Mouse (Mus musculus) liver, embryonic 15.5 days (tissue): ENCODE results near the gene BC048671. TPM values are rescaled to one million over a fixed set of nuclear protein-coding genes. Genes with fewer than 3 reads are reported as not detected.

Source experiments
- ATAC-seq: fragments of 200-750 bp; cut with Nextera tagmentation; 2 replicates; pipeline ENCODE4 v1.8.0; 2017; ENCODE audit warnings: moderate number of reproducible peaks, mild to moderate bottlenecking, moderate library complexity; ENCODE audit not compliant: insufficient read depth
- H3K27ac ChIP-seq: fragments of 300-500 bp; sonication (generic); replicated peaks from 2 replicates; pipeline ENCODE4 v1.5.1; 2015; ENCODE audit warnings: mild to moderate bottlenecking, inconsistent platforms
- H3K27me3 ChIP-seq: fragments of 300-500 bp; sonication (generic); 2 replicates; pipeline ENCODE4 v1.6.1; 2015; ENCODE audit warnings: mild to moderate bottlenecking, inconsistent platforms
- H3K36me3 ChIP-seq: fragments of 300-500 bp; sonication (generic); replicated peaks from 2 replicates; pipeline ENCODE4 v1.6.1; 2015; ENCODE audit warnings: moderate library complexity, mild to moderate bottlenecking, inconsistent platforms
- H3K4me1 ChIP-seq: fragments of 300-500 bp; sonication (generic); replicated peaks from 2 replicates; pipeline ENCODE4 v1.6.1; 2015; ENCODE audit warnings: inconsistent platforms
- H3K4me2 ChIP-seq: fragments of 300-500 bp; sonication (generic); 2 replicates; pipeline ENCODE4 v1.6.1; 2015; ENCODE audit warnings: moderate library complexity, mild to moderate bottlenecking, inconsistent platforms
- H3K4me3 ChIP-seq: fragments of 300-500 bp; sonication (generic); replicated peaks from 2 replicates; pipeline ENCODE4 v1.5.1; 2015; ENCODE audit warnings: mild to moderate bottlenecking, inconsistent platforms
- H3K9ac ChIP-seq: fragments of 300-500 bp; sonication (generic); 2 replicates; pipeline ENCODE4 v1.6.1; 2015; ENCODE audit warnings: moderate library complexity, mild to moderate bottlenecking, inconsistent platforms
- H3K9me3 ChIP-seq: fragments of 300-500 bp; sonication (generic); replicated peaks from 2 replicates; pipeline ENCODE4 v1.6.1; 2016; ENCODE audit warnings: inconsistent platforms
- WGBS: fragments of 180-500 bp; shearing (Covaris S2); methylation state at CpG from one replicate; pipeline ENCODE4 v1.1.7; 2015; ENCODE audit warnings: mixed read lengths; ENCODE audit not compliant: insufficient replicate concordance; 5-methylcytosine and 5-hydroxymethylcytosine counted together
- polyA plus RNA-seq: library from polyadenylated mRNA; unstranded; fragments of >200 nt; fragmentation: Nextera tagmentation; extraction: Ambion mirVana; gene quantifications from 2 replicates; pipeline ENCODE4 v1.2.1, GENCODE M21; 2015

Gene BC048671
- polyA plus RNA-seq, 1 experiment from 2014 or later, result 0.10 TPM

DNA sequence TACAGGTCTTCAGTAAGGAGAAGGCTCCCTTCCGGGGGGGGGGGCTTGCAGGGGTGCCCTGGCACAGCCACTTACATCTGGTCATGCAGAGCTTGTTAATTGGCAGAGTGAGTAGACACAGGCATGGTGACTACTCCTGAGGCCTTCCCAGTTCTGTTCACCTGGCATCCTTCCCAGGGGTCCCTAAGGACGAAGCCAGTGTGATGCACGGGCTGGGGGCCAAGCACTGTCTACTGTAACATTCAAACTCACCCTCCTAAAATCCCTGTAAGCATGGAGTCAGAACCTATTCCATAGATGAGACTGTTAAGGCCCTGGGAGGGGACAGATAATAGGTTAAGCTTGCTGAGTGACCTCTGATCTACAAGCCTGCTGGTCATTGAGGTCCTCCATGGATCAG, 23.0 kb downstream of the BC048671 start:
- H3K4me3 ChIP-seq, result no peak overlapping the region; the same call in none of the 2 replicates
- H3K36me3 ChIP-seq, result no peaks in the 10 kb centered on the region
- H3K9ac ChIP-seq, result no peak overlapping the region
- ATAC-seq, result no peak
- WGBS, result 54% methylated on average over 3 of the region's 3 CpGs
- H3K4me1 ChIP-seq, result peaks cover 14% of the 10 kb centered on the region
- H3K4me2 ChIP-seq, result peak overlapping the region; percentile 51
- no peak overlapping the region for H3K27ac ChIP-seq
- H3K27me3 ChIP-seq, result no peaks in the 10 kb centered on the region
- H3K9me3 ChIP-seq, result no peaks in the 10 kb centered on the region

DNA sequence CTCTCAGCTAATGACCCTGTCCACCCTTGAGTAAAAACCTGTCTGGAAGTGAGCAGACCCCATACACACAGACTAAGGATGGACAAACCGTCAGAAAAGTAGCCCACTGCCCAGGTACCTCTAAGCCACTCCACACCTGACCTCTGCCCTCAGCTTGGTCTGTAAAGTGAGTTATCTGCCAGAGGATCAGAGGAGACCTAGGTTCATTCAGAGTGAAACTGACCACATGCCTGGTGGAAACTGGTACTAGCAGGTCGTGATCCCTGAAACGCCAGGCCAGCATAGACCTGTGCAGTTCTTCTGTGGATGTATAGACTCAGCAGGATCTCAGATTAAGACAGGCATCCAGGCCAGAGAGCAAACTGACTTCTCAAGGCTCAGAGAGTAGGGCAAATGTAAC, 23.4 kb downstream of the BC048671 start:
- Histone ChIP-seq H3K4me3 (peak overlapping the region; percentile 47), H3K4me1 (peaks cover 11% of the 10 kb centered on the region), H3K4me2 (peak overlapping the region; percentile 51), H3K36me3 (no peaks in the 10 kb centered on the region), H3K27ac (peak overlapping the region; percentile 60; the same call in 1 of the 2 replicates), H3K27me3 (no peaks in the 10 kb centered on the region), H3K9ac (0 out of 2 replicates have a peak overlapping the region, but pooled peaks have one; percentile 21), H3K9me3 (no peaks in the 10 kb centered on the region)
- ATAC-seq, result peak; percentile 40
- 37% methylated on average over 3 of the region's 3 CpGs for WGBS

DNA sequence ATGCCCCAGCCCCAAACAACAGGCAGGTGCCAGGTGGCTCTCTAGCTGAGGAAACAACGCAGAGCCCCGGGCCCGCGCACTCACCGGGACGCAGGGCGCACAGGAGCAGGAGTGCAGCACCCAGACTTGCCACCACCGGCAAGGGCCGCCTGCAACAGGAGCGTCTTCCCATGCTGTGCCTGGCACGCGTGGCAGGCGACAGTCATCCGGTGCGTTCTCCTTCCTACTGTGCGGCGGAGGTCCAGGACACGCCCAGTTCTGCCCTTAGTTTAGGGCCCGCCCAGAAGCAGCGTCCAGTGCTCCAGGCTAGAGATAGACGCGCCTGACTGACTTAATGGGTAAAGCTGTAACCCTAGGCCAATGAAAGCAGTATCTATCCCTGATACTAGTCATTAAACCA, 24.0 kb downstream of the BC048671 start, which contains the start of gene Chst13:
Chst13 (minus strand) TSS at position 195 of the 400 bp plus-strand sequence.
- Histone ChIP-seq H3K9ac (0 out of 2 replicates have a peak within 1 kb of the TSS, but pooled peaks have one; percentile 21), H3K4me2 (peak within 1 kb of the TSS; percentile 51), H3K4me1 (peaks cover 8% of the 10 kb centered on the region), H3K9me3 (no peaks in the 10 kb centered on the region), H3K4me3 (peak within 1 kb of the TSS; percentile 47), H3K36me3 (no peaks in the 10 kb centered on the region), H3K27me3 (no peaks in the 10 kb centered on the region), H3K27ac (peak within 1 kb of the TSS; percentile 60; the same call in 1 of the 2 replicates)
- 8% methylated on average over 22 of the region's 22 CpGs for WGBS
- ATAC-seq, result peak; percentile 48; the same call in 1 of the 2 replicates

DNA sequence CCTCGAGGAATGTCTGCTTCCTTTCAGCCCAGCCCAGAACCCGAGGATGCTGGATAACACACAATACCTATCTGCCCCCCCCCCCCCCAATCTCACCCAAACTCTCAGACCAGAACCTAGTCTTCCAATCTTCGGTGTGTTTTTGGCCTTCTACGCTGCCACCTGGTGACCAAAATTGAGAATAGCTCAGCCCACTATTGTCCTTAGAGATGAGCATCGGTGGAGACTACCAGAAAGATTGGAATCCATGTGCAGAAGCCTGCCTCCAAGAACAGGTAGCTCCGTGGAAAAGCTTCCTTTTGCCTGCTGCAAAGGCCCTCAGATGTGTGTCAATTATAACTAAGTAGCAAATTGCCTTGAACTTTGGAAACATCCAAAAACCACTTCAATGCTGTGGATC, 26.7 kb downstream of the BC048671 start:
- 14% methylated on average over 6 of the region's 6 CpGs for WGBS
- H3K9ac ChIP-seq, result no peak overlapping the region

DNA sequence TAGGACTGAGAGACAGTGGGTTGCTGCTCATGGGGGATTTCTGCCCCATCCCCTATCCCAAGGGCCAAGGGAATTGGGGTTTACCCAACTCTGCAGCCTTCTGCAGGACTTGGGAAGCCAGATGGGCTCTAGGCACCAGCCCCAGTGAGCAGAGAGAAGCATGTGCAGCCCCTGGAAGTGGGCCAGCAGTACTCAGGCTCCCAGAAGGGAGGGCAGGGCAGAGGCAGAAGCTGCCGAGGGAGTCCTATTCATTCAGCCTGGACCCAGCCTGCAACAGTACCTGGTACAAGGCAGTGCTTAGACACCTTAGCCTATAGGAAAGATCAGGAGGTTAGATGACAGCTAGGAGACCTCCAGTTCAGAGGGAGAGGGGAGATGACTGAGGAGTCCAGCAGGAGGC, 28.9 kb downstream of the BC048671 start:
- ATAC-seq, result no peak
- H3K4me2 ChIP-seq, result no peak overlapping the region
- H3K27me3 ChIP-seq, result no peaks in the 10 kb centered on the region
- no peaks in the 10 kb centered on the region for H3K36me3 ChIP-seq
- no peak overlapping the region for H3K9ac ChIP-seq
- no peak overlapping the region for H3K27ac ChIP-seq
- H3K4me1 ChIP-seq, result no peaks in the 10 kb centered on the region
- no peak overlapping the region for H3K4me3 ChIP-seq
- no peaks in the 10 kb centered on the region for H3K9me3 ChIP-seq
- WGBS, result 20% methylated on average over 1 of the region's 1 CpGs

More for the DNA sequence above, 26.7 kb downstream of the BC048671 start:
- H3K9me3 ChIP-seq, result no peaks in the 10 kb centered on the region
- H3K27me3 ChIP-seq, result no peaks in the 10 kb centered on the region
- no peak overlapping the region for H3K27ac ChIP-seq
- ATAC-seq, result no peak
- H3K4me1 ChIP-seq, result no peaks in the 10 kb centered on the region
- no peak overlapping the region for H3K4me3 ChIP-seq
- H3K4me2 ChIP-seq, result no peak overlapping the region
- no peaks in the 10 kb centered on the region for H3K36me3 ChIP-seq

DNA sequence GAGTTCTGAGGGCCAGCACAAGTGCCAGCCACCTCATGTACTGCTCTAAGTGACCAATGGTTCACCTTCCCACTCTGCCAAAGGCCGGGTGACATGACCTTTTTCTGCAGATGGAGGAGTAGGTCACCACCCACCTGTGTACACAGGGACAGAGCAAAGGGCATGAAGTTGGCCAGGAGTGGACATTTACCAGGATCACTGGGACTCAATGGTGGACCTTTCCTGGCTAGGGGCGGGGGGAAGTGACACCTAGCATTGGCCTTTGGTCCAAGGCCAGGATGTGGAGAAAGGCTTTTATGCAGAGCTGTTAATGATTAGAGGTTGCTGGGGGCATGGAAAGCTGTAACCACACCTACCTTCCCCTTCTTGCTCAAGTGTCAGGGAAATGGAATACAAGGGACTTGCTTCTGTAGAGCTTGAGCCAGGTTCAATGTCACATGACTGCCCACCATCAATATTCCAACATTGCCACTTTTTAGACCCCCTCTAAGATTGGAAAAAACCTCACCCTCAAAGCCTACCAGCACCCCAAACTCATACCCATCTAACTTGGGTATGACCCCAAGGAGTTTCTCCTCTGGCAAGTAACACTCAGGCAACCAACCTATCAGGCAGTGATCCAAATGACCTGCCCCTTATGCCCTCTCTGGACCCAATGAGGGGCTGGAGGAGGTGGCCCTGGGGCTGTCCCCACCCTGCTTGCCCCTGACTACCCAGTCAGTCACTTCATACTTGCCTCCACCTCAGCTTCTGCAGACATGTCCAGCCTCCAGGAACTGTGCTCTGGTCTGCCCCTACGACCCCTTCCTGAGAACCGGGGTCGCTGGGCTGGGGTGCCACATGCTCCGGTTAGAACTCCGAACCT, 31.8 kb downstream of the BC048671 start, which contains the start of gene Uroc1:
Uroc1 (plus strand) TSS at position 724 of the 865 bp plus-strand sequence.
- WGBS, result 60% methylated on average over 7 of the region's 7 CpGs
- peak within 1 kb of the TSS; percentile 43 for H3K4me3 ChIP-seq
- H3K9me3 ChIP-seq, result no peaks in the 10 kb centered on the region
- no peaks in the 10 kb centered on the region for H3K36me3 ChIP-seq
- ATAC-seq, result peak; percentile 84
- H3K27me3 ChIP-seq, result no peaks in the 10 kb centered on the region
- H3K27ac ChIP-seq, result peak within 1 kb of the TSS; percentile 68
- H3K4me1 ChIP-seq, result no peaks in the 10 kb centered on the region; the same call in 1 of the 2 replicates
- H3K9ac ChIP-seq, result peak within 1 kb of the TSS; percentile 18; the same call in 1 of the 2 replicates
- peak within 1 kb of the TSS; percentile 48 for H3K4me2 ChIP-seq

DNA sequence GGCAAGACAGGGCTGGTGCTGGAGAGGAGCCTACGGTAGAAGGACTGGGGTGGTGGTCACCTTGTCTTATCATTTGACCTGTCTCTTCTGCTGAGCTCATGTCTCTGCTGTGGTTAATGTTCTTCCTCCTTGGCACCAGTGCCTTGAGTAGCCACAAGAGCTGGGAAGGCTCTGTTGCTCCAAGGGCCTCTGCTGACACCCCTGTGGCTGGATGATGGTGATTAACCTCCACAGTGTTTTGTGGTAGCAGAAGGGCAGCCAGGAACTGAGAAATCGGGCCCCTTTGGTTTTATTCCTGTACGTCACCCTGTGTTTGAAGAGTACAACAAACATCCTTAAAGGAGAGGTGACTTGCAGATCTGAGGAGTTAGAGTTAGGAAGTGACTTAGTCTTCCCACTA, 33.2 kb downstream of the BC048671 start:
- H3K27me3 ChIP-seq, result no peaks in the 10 kb centered on the region
- H3K4me1 ChIP-seq, result no peaks in the 10 kb centered on the region; the same call in 1 of the 2 replicates
- H3K27ac ChIP-seq, result 0 out of 2 replicates have a peak overlapping the region, but pooled peaks have one; percentile 68
- H3K36me3 ChIP-seq, result no peaks in the 10 kb centered on the region; the same call in 1 of the 2 replicates
- H3K9me3 ChIP-seq, result no peaks in the 10 kb centered on the region
- peak overlapping the region; percentile 48 for H3K4me2 ChIP-seq
- peak overlapping the region; percentile 43 for H3K4me3 ChIP-seq
- H3K9ac ChIP-seq, result no peak overlapping the region
- 42% methylated on average over 3 of the region's 3 CpGs for WGBS
- ATAC-seq, result no peak

DNA sequence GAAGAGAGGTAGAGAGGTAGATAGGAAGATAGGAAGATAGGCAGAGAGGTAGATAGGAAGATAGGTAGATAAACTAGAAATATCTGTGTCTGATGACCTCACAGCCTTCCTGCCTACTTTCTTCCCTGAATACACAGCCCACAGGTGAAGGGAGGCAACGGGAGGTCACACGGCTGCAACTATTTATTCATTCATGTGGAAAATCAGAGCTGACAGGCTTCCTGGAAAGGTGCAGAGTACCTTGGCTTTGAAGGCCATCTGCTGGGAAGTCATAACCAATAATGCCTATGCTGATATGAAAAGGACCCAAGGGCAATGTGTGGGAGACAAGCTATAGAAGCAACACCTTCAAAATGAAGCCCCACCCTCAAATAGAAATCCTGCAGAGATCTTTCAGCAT, 41.3 kb downstream of the BC048671 start:
- Histone ChIP-seq H3K9ac (no peak overlapping the region), H3K36me3 (no peaks in the 10 kb centered on the region; the same call in none of the 2 replicates), H3K27ac (no peak overlapping the region), H3K4me1 (no peaks in the 10 kb centered on the region), H3K27me3 (no peaks in the 10 kb centered on the region), H3K9me3 (no peaks in the 10 kb centered on the region), H3K4me3 (no peak overlapping the region), H3K4me2 (no peak overlapping the region)
- WGBS, result 55% methylated on average over 2 of the region's 2 CpGs
- no peak for ATAC-seq

DNA sequence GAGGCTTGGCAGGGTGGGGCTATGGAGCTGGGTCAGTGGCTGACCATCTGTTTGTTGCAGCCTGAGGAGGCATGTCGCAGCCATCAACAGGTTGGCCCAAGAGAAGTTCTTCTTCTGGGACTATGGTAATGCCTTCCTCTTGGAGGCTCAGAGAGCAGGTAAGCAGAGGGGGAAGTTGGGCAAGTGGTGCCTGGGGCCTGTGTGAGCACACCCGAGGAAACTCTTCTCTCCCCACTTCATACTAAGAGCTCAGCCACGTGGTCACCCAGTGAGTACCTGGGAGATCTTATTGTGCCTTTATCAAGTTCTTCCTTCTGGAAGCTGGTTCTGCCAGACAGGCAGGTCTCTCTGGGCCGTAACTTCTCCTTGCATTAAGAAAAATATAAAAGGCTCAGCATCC, 46.2 kb downstream of the BC048671 start:
- Histone ChIP-seq H3K27ac (no peak overlapping the region), H3K27me3 (no peaks in the 10 kb centered on the region)
- WGBS, result 53% methylated on average over 4 of the region's 4 CpGs

DNA sequence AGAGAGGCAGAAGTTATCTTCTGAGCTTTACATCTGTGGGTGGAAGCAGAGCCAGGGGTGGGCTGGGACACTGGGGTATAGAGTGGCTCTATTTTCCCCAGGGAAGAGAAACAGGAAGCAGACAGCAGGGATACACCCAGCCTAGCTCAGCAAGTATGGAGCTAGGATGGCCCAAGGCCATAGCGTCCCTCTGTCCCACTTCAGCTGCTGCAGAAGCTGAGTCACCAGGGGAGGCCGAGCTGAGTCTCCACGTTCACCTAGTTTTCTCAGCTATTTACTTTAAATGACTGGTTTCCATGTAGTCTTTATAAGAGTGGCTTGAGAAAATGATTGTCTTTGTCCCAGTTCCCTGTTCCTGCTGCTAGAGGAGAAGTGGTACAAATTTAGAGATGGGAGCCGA, 47.5 kb downstream of the BC048671 start:
- H3K4me3 ChIP-seq, result no peak overlapping the region
- no peak overlapping the region for H3K27ac ChIP-seq
- H3K27me3 ChIP-seq, result no peaks in the 10 kb centered on the region
- 59% methylated on average over 4 of the region's 4 CpGs for WGBS
- H3K9ac ChIP-seq, result no peak overlapping the region
- no peaks in the 10 kb centered on the region; the same call in 1 of the 2 replicates for H3K36me3 ChIP-seq
- no peak for ATAC-seq
- H3K4me2 ChIP-seq, result no peak overlapping the region
- H3K4me1 ChIP-seq, result no peaks in the 10 kb centered on the region
- H3K9me3 ChIP-seq, result no peaks in the 10 kb centered on the region

More for the DNA sequence above, 46.2 kb downstream of the BC048671 start:
- ATAC-seq, result no peak
- no peak overlapping the region for H3K4me3 ChIP-seq
- H3K4me2 ChIP-seq, result no peak overlapping the region
- H3K9ac ChIP-seq, result no peak overlapping the region
- no peaks in the 10 kb centered on the region; the same call in 1 of the 2 replicates for H3K36me3 ChIP-seq
- H3K9me3 ChIP-seq, result no peaks in the 10 kb centered on the region
- H3K4me1 ChIP-seq, result no peaks in the 10 kb centered on the region

DNA sequence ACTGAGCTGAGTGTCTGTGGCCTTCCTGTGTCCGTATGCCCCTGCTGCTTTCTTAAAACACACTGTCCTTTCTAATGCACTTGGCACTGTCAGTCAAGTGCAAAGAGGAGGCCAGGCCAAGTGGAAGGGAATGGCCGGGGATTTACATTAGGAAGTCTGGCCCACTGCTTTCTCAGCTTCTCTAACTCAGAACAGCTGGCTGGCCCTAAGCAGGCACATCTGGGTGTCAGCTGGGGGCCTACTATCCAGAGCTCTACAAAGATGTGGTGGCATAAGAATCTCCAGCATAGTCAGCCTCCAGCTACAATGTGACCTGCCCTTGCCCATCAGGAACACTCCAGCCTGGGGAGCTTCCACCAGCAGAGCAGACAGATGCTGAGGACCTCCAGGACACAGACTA, 49.0 kb downstream of the BC048671 start:
- H3K36me3 ChIP-seq, result no peaks in the 10 kb centered on the region; the same call in 1 of the 2 replicates
- H3K27ac ChIP-seq, result no peak overlapping the region
- no peak overlapping the region for H3K4me3 ChIP-seq
- no peaks in the 10 kb centered on the region for H3K9me3 ChIP-seq
- 47% methylated on average over 2 of the region's 2 CpGs for WGBS
- no peak for ATAC-seq
- H3K9ac ChIP-seq, result no peak overlapping the region
- H3K4me1 ChIP-seq, result no peaks in the 10 kb centered on the region
- no peak overlapping the region for H3K4me2 ChIP-seq
- H3K27me3 ChIP-seq, result no peaks in the 10 kb centered on the region
